Mouse (Mus musculus): Measurements from ENCODE around the gene Epor.

Gene Epor

DNA sequence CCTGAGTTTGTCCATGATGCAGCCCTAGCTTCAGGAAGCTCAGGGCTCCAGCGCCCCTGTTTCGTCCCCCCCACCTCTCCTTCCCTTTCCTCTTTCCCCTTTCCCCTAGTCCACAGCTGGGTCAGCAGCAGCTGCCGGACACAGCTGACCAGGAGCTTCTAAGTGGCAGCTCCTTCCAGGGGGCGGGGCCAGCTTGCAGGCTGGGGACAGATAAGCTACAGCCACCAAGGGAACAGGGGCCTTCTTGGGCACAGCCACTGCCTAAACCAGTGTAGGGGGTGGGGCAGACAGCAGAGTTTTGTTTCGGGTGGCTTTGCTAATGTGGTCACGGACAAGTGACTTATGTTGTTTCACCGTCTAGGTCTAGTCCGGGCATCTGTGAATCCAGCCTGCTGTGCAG is at the start of gene Epor:
Gene Epor (minus strand): TSS at position 90 of the 400 bp plus-strand sequence.
- DNase-seq (ENCODE audit: low spot score in 2 of 2) = peak; percentile 71 to 78

DNA sequence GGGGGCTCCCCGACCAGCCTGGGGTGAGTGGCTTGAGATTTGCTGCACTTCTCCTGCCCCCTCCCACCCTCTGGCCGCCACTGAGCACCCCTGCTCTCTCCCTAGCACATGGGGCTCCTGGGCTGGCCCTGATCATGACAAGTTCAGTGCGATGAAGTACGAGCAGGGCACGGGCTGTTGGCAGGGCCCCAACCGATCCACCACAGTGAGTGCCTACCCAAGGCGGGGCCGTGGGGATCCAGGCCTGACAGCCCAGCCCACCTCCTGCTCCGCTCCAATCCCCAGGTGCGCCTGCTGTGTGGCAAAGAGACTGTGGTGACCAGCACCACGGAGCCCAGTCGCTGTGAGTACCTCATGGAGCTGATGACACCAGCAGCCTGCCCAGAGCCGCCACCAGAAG is 49.4 kb upstream of the Epor start:
- no peak for DNase-seq (ENCODE audit: low spot score in 2 of 2)

DNA sequence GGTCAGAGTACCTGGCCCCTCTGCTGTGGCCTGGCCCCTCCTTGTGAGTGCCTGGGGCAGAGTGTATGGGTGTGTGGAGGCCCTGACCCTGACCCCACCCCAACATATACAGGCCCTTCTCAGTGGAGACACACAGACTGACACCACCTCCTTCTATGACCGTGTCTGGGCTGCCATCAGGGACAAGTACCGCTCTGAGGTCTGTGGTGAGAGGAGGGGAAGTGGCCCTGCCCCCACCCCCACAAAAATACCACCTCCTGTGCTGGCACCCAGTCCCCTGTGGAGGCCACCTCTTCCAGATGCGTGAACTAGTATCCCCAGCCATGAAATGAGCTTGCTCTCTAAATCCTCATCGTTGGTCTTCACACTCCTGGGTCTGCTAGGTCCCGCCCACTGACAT is 47.7 kb upstream of the Epor start:
- no peak for DNase-seq (ENCODE audit: low spot score in 2 of 2)

DNA sequence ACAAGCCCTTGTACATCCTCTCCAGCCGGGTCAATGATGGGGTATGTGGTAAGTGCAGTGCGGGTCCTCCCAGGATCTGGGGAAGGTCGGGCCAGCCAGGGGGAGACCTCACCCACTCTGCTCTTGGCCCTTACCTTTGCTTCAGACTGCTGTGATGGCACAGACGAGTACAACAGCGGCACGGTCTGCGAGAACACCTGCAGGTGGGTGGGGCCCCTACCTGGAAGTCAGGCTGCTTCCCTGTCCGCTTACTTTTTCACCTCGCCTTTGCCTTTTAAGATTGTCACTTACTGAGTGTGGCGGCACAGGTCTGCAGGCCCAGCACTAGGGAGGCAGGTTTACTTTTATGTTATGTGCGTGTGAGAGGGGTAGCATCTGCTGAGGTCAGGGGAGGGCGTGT is 41.2 kb upstream of the Epor start:
- no peak for DNase-seq (ENCODE audit: low spot score in 2 of 2)

DNA sequence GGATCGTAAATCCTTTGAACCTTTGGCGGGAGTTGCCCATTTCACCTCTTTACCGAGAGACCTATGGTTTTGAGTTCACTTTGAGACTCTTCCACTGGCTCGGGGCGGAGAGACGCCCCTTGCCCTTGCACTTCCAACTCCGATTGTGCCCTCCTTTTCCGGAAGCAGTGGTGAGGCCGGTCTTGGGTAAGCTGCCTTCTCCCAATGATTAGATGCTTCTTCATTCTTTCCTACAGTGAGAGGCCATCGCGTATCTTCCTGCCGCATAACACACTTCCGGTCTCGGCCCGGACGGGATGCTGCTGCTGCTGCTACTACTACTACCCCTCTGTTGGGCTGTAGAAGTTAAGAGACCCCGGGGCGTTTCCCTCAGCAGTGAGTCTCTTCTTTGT is 39.9 kb upstream of the Epor start:
- peak; percentile 24 to 44 for DNase-seq (ENCODE audit: low spot score in 2 of 2)

DNA sequence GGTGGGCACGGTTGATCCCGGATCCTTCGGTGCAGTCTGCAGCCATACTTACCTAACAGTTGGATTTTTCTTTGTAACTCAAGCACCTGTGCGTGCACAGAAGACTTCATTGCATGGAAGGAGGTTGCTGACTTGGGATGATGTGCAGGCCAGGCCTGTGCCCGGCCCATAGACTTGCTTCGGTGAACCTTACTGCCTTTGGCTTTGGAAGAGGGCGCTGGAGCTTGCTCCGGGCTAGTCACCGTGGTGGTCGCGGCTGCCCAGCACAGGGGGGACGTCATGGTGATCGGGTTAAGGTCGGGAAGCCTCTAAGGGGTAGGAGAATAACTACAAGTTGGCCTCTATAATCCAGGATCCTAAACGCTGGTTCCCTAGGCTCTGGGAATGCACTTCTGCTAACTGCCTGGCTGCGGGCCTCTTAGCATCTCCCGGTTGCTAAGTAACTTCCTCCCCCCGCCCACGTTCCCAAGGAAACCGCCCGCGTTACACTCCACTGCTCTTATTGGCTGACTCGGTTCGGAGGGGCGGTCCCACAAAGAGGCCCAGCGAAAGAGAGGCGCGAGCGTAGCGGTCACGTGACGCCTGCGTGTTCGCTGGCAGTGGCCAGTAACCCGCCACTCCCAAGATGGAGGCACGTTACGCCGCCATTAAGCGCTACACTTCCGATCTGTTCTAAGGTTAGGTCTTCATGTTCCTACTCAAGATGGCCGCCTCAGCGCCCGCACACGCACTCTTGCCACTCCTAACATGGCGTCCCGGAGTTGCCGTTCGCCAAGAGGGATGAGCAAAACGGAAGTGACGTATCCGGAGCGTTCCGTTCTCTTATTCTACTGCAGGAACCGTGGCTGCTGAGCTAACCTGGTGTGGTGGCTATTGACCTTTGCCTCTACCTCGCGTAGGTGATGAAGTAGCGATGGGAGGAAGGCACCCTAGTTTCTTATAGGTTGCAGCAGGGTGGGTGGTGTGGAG is 39.2 kb upstream of the Epor start, which contains the start of the genes Ccdc151 and Prkcsh:
Gene Ccdc151 (minus strand): TSS at position 441 of the 969 bp plus-strand sequence.
Gene Prkcsh (plus strand): TSS at position 613 of the 969 bp plus-strand sequence.
- DNase-seq (ENCODE audit: low spot score in 2 of 2) = peak; percentile 99 to 100

DNA sequence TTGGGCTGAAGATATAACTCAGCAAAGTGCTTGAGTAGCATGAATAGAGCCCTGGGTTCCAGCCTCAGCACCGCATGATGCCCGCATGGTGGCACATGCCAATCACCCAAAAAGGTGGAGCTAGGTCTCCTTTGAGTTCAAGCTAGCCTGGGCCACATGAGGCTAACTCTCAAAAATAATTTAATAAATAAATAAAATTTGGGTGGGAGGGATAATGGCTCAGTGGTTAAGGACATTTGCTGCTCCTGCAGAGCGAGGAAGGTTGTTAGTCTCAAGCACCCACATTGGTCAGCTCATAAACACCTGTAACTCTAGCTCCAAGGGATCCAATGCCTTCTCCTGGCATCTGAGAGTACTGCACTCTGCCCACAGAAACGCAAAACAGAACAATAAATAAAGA is 38.3 kb upstream of the Epor start:
- DNase-seq (ENCODE audit: low spot score in 2 of 2) = no peak

DNA sequence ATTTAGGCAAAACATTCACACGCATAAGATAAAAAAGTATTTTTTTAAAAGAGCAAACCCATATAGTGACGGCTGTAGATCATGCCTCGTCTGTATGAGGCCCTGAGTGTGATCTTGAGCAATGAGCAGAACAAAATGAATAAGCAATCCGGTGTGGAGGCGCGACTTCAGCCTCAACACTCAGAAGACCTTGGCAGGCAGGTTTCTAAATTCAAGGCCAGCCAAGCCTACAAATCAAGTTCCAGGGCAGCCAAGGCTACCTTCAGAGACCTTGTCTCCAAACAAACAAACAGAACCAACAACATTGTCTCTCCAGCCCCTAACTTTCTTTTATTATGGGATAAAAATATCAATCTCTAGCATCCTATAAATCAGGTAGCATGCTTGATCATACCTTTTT is 37.0 kb upstream of the Epor start:
- DNase-seq (ENCODE audit: low spot score in 2 of 2) = no peak

DNA sequence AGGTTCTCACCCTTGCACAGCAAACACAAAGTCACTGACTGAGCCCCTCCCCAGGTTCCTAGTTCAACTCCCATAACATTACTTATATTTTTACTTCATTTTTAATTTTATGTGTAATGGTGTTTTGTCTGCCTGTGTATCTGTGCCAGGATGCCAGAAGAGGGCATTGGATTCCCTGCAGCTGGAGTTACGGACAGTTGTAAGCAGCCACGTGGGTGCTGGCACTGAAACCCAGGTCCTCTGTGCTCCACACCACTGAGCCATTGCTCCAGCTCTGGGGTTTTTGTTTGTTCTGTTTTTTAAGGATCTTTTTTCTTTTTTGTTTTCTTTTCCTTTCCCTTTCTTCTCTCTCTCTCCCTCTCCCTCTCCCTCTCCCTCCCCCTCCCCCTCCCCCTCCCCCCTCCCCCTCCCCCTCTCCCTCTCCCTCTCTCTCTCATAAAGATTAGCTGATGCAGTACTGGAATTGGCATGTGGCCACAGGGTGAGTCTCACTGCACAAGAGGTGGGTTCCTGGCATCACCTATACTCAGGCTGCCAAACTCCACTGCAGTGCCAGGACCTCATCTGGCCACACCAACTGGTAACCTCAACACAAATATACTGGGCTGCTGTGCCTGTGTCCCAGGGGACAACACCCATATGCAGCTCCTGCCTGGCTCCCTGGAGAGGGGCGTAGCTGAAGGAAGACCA is 33.0 kb upstream of the Epor start:
- no peak for DNase-seq (ENCODE audit: low spot score in 2 of 2)

DNA sequence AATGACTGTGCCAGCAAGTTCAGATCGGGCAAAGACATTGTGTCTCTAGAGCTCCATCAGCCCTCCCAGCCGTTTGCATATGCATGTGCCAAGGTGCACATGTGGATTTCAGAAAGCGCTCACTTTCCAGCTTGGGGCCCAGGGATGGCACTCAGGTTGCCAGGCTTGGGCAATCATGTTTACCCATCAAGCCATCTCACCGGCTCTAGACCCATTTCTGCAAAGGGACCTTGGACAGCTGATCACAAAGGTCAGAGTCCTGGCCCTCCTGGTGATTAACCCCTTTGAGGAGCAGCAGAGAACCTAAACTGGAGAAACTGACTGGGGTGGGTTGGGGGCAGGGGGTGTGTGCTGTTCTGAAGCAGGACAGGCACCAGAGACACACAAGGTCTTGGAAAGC is 28.9 kb upstream of the Epor start:
- DNase-seq (ENCODE audit: low spot score in 2 of 2) = no peak

DNA sequence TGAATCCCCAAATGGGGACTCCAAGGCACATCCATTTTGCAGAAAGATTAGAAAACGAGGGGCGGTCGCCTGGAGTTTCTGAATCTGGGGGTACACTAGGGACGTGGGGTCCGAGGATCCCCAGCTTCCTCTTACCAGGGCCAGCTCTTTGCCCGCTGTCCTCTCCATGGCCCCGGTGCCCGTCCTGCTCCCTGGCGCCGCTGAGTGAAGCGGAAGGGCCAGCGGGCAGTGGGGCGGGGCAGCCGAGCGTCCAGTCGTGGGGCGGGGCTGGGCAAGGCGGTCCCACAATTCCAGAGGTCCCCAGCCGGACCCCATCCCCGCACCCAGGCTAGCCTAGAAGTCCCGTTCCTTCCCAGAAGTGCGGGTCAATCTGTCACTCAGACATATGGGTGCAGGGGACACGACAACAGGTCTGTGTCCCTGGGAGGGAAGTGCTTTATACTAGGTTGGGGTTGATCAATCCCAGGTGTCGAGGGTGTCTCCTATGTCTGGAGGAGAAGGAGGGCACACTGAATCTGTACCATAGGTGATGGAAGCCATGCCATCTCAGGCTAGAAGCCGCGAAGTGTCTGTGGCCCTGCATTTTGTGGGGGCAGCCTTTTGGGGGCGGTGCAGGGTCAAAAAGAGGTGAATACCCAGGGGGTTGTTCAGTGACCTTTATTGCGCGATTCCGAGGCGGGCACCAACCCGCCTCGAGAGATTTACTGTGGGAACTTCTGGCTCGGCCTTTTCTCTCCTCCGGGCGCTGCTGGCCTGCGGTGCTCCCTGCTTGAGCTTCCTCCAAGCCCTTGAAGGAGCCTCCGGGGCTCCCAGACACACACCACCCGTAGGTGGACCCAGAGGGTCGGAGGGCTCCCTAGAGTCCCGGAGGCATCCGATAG is 26.2 kb upstream of the Epor start, which contains the start of gene Rgl3:
Gene Rgl3 (minus strand): TSS at position 217 of the 881 bp plus-strand sequence.
- DNase-seq (ENCODE audit: low spot score in 2 of 2) = no peak

DNA sequence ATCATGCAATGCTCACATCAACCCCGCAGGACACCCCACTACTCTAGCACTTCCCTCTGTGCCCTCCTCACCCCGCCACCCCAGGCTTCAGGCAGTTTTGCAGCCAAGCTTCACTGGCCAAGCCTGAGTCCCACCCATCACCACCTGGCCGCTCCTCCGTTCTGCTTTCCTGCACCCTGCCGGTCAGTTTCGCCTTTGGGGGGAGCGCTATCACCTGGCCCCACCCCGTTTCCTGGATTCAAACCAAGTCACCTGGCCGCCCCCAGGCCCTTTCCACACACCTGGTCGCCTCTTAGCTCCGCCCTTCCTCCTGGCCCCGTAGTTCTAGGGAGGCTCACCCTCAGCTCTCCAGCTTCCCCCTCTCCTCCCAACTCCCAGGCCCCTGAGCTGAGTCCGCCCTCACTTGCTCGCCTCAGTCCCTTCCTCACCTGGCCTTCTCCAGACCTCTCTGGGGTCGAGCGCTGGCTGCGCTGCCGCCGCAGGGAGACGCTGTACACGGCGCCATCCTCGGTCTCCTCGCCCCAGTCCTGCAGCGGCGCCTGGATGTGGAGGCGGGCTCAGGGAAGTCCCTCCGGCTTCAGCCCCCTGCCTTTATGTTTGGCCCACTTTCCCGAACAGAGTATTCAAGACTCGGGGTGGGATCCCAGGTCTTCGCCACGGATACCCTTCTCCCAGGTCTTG is 25.3 kb upstream of the Epor start:
- peak; percentile 23 to 24 for DNase-seq (ENCODE audit: low spot score in 2 of 2)

DNA sequence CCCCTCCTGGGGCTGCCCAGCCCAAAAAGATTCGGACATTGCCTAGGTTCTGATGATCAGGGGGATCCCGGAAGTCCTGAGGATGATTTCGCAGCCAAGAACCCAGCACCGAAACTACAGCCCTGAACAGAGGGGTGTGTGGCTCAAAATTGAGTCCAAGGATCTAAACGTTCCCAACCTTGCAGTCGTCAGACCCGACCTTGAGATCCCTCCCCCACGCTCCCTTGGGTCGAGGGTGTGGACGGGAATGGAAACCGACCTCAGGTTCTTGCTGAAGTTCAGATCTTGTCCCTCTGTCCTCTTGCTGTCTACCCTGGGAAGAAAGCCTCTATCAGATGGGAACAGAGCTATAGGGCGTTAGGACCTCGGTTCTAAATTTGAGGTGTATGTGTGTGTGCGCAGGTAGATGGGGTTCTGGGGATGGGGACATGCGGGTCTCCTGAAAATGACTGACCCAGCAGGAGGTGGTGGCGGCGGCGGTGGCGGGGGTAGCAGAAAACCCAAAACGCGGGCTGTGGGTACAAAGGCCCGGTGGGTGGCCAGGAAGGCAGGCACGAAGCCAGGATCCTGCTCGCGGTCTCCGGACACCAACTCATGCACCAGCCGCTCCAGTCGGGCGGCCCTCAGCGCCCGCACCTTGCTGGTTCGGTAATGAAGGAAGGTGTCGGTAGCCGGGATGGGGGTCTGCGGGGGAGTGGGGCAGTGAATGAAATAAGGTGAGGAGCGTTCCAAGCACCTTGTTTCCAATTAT is 24.5 kb upstream of the Epor start:
- DNase-seq (ENCODE audit: low spot score in 2 of 2) = no peak

DNA sequence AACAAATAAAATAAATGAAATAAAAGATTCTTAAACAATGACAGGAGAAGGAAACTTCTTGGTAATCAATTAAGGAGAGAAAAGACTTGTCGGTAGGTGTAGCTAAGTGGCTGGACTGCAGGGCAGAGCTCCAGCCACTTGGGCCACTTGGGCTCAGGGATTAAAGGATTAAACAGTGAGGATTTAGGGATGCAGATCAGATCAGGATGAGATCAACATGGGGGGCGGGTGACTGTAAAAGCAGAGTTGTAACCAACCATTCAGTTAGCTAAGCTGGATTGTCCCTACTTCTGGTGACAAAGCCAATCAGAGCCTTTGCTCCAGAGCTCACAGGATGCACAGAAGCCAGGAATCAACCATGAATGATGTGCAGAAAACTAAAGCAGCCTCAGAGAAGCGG is 20.6 kb upstream of the Epor start:
- DNase-seq (ENCODE audit: low spot score in 2 of 2) = no peak

DNA sequence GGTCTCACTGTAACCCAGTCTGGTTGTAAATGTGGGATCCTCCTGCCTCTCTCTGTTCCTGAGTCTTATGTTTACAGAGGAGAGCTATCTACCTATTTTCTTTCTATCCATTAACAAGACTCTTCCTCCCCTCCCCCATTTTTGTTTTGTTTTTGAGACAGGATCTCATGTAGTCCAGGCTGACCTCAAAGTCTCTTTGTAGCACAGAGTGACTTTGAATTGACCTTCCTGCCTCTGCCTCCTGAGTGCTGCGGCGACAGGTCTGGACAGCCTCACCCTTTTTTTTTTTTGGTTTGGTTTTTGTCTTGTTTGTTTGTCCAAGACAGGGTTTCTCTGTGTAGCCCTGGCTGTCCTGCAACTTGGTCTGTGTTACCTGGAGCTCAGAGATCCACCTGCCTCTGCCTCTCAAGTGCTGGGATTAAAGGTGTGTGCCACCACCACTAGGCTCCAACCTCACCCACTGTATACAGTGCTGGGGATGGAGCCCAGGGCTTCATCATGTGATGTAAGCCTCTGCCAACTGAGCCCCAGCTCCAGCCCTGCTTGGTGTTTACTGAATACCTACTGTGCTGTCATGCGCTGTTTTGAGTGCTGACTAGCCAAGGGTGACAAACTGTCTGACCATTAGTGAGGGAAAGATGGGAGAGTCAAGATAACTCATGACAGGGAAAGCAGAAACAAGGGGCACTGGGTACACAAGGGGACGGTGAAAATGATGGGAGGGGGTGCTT is 15.3 kb upstream of the Epor start:
- no peak for DNase-seq (ENCODE audit: low spot score in 2 of 2)

DNA sequence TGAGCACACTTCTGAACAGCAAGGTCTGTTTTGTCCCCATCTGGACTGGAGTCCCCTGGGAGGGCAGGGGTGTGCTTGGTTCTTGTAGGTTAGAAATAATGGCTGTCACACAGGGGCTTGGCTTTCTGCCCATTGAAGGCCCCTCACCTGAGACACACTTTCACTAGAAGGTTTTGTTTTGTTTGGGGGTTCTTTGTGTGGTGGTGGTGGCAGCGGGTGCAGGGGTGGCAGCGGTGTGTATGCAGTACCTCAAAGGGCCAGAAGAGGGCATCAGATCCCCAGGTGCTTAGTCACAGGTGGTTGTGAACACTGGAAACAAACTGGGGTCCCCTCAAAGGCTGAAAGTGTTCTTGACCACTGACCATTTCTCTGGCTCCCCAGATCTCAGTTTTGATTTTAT is 14.7 kb upstream of the Epor start:
- DNase-seq (ENCODE audit: low spot score in 2 of 2) = no peak

DNA sequence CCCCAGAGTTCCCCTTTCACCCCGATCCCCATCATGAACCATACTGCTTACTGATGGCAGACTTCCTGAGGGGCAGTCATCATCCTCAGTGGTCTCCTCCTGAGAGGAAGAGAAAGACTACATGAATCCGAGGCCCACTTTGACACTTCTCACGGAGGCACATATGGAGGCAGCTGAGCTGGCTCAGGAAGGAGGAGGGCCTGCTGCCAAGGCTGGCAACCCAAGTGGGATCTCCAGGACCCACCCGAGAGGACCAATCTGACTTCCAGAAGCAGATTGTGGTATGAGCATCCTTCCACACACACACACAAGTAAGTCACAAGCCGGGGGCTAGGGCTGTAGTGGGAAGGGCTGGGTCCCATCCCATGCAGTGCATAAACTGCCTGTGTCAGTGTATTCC is 14.0 kb upstream of the Epor start:
- no peak for DNase-seq (ENCODE audit: low spot score in 2 of 2)

DNA sequence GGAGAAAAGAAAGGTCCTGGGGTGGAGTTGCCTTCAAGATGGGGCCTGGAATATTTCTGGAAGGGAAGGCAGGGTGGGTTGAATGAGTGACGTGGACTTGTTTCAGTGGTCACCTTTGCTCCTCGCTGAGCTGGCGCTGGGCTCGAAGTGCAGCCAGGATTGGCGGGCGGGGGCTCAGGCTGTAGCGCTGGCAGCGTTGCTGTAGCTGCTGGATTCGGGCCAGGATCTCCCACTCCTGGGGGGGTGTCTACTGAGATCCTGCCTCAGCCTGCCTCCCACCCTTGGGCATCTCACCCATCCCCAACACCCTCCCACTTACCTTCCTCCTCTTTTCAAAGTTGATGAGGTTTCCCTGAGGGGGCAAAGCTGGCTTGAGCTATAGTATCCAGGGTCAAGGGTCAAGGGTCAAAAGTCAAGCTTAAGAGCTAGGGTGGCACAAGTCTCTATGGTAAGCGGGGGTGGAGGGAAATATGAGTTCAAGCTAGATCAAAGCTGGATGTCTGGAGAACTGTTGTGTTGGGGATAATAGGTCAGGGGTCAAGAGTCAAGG is 13.4 kb upstream of the Epor start:
- no peak for DNase-seq (ENCODE audit: low spot score in 2 of 2)

DNA sequence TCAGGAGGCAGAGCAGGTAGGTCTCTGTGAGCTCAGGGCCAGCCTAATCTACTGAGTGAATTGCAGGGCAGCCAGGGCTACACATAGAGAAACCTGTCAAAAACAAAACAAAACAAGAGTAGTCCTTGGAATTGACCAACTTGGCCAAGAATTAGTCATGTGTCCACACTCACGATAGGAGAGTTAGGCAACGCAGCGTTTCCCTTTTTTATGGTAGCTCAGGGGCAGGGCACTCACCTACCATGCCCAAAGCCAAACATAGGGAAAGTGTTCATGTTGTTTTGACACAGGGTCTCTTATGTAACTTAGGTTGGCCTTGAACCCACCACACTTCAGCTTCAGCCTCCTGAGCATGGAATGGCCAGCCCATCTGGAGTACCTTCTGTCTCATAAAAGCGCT is 6.0 kb upstream of the Epor start:
- DNase-seq (ENCODE audit: low spot score in 2 of 2) = no peak

Data from spleen, postnatal 36 days (tissue).